Mouse (Mus musculus): Measurements from ENCODE around the gene Srsf6.

- TF ChIP-seq CTCF (IDR thresholded peaks at IDR 0.05; ENCODE audit: low read depth, low read length) (no peak), POLR2A (IDR thresholded peaks at IDR 0.05; ENCODE audit: extremely low read depth, insufficient read depth, low read length) (no peak)
Observed at GRCm38 (mm10) chr2:162932706-162933105, 1.4 kb downstream of the Srsf6 start.
